Mouse (Mus musculus) stomach, embryonic 15.5 days (tissue): Measurements from ENCODE around the gene Acvr1b. TPM values are rescaled to one million over a fixed set of nuclear protein-coding genes. Genes with fewer than 3 reads are reported as not detected.

Experiments
- ATAC-seq: fragments of 200-750 bp; cut with Nextera tagmentation; 2 replicates; pipeline ENCODE4 v1.8.0; 2017; ENCODE audit warnings: low read depth, moderate number of reproducible peaks, moderate TSS enrichment; ENCODE audit not compliant: insufficient read depth, low FRiP score
- H3K27ac ChIP-seq: fragments of 300-500 bp; sonication (generic); 2 replicates; pipeline ENCODE4 v1.5.1; 2015; ENCODE audit warnings: mild to moderate bottlenecking, inconsistent platforms
- H3K27me3 ChIP-seq: fragments of 300-500 bp; sonication (generic); replicated peaks from 2 replicates; pipeline ENCODE4 v1.6.1; 2015; ENCODE audit warnings: inconsistent platforms
- H3K36me3 ChIP-seq: fragments of 300-500 bp; sonication (generic); 2 replicates; pipeline ENCODE4 v1.6.1; 2015; ENCODE audit warnings: inconsistent platforms
- H3K4me1 ChIP-seq: fragments of 300-500 bp; sonication (generic); 2 replicates; pipeline ENCODE4 v1.6.1; 2015; ENCODE audit warnings: inconsistent platforms
- H3K4me2 ChIP-seq: fragments of 300-500 bp; sonication (generic); 2 replicates; pipeline ENCODE4 v1.6.1; 2015; ENCODE audit warnings: mild to moderate bottlenecking, inconsistent platforms
- H3K4me3 ChIP-seq: fragments of 300-500 bp; sonication (generic); replicated peaks from 2 replicates; pipeline ENCODE4 v1.5.1; 2015; ENCODE audit warnings: inconsistent platforms
- H3K9ac ChIP-seq: fragments of 300-500 bp; sonication (generic); 2 replicates; pipeline ENCODE4 v1.6.1; 2015; ENCODE audit warnings: inconsistent platforms
- H3K9me3 ChIP-seq: fragments of 300-500 bp; sonication (generic); 2 replicates; pipeline ENCODE4 v1.6.1; 2016; ENCODE audit warnings: inconsistent platforms
- WGBS: fragments of 180-500 bp; shearing (Covaris S2); methylation state at CpG from one replicate; pipeline ENCODE4 v1.1.7; 2015; 5-methylcytosine and 5-hydroxymethylcytosine counted together
- polyA plus RNA-seq: library from polyadenylated mRNA; unstranded; fragments of >200 nt; fragmentation: Nextera tagmentation; extraction: Ambion mirVana; gene quantifications from 2 replicates; pipeline ENCODE4 v1.2.1, GENCODE M21; 2015

The Acvr1b gene
- polyA plus RNA-seq, 1 experiment from 2014 or later: 8.9 TPM

DNA sequence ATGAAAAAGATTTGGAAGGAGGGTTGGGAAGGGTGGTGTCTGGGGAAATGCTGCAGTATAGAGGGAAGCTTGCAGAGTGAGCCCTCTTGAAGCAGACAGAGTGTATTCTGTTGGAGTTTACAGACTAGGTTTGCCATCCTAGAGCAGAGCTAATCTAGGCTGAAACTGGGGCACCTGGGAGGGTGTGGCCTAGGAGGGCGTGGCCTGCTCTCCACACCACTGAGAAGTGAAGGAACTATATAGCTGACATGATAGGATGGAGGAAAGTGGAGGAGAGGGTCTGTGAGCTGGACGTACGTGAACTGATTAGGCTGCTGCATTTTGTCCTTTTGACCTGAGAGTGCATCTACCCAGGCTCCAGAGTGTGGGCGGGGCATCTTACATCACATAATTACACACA, 29.8 kb downstream of the Acvr1b start:
- Histone ChIP-seq H3K4me1 (no peaks in the 10 kb centered on the region), H3K27me3 (no peaks in the 10 kb centered on the region), H3K4me3 (no peak overlapping the region), H3K27ac (no peak overlapping the region), H3K9ac (no peak overlapping the region), H3K4me2 (no peak overlapping the region), H3K9me3 (no peaks in the 10 kb centered on the region), H3K36me3 (peaks cover 43% of the 10 kb centered on the region)
- ATAC-seq: peak; percentile 56; the same call in 1 of the 2 replicates
- WGBS: 74% methylated on average over 4 of the region's 4 CpGs

DNA sequence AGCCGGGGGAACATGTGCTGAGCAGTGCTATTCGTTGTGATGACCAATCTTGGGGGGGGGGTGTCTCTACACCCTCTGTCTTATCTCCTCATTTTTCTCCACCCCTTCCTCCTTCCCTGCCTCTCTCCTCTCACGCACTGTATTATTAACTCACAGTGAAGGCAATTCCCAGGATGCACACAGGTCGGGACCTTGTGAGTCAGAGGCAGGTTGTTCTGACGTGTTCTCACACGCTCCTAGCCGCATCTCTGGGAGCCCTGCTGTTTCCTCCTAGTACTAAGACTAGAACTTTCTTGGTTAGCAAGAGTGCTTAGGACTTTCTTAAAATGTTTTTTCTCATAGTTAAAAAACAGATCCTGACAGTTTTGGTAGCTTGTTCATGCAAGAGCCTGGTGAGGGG, 30.9 kb downstream of the Acvr1b start:
- Histone ChIP-seq H3K4me3 (no peak overlapping the region), H3K4me1 (no peaks in the 10 kb centered on the region), H3K36me3 (peaks cover 44% of the 10 kb centered on the region), H3K27ac (no peak overlapping the region), H3K9me3 (no peaks in the 10 kb centered on the region), H3K4me2 (no peak overlapping the region), H3K9ac (no peak overlapping the region), H3K27me3 (no peaks in the 10 kb centered on the region)
- WGBS: 75% methylated on average over 7 of the region's 7 CpGs
- no peak for ATAC-seq

DNA sequence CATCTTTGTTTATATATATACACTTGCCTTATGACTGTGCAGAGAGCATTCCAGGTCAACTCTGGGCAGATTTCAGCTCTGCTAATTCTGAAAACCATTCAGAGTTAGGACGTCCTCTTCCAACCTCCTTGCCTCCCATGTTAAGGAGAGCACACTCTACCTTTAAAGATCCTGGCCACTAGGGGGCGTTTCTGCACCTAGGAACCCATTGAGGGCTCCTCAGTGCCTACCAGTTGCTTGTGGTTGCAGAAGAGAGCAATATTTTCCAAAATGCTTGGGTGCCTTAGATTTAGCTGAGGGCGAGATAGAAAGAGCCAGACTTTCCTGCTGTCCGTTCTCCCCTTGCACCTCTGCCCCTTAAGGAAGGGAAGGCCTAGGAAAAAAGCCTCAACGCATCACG, 36.4 kb downstream of the Acvr1b start:
- Histone ChIP-seq H3K9ac (no peak overlapping the region), H3K27me3 (no peaks in the 10 kb centered on the region), H3K4me3 (no peak overlapping the region), H3K4me2 (no peak overlapping the region), H3K27ac (no peak overlapping the region), H3K36me3 (peaks cover 36% of the 10 kb centered on the region), H3K9me3 (no peaks in the 10 kb centered on the region), H3K4me1 (peaks cover 3% of the 10 kb centered on the region; the same call in 1 of the 2 replicates)
- WGBS: 65% methylated on average over 6 of the region's 6 CpGs
- no peak for ATAC-seq

DNA sequence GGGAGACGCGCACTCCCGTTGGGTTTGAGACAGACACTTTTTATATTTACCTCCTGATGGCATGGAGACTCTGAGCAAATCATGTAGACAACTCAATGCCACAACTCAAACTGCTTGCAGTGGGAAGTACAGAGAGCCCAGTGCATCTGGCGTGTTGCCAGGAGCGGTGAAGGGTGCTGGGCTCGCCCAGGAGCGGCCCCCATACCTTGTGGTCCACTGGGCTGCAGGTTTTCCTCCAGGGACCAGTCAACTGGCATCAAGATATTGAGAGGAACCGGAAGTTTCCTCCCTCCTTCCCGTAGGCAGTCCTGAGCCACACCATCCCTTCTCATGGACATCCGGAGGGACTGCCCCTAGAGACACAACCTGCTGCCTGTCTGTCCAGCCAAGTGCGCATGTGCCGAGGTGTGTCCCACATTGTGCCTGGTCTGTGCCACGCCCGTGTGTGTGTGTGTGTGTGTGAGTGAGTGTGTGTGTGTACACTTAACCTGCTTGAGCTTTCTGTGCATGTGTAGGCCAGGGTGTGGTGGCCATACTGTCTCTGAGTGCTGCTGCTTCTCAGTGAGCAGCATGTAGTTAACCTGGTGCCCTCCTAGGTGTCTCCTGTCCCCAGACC, 37.2 kb downstream of the Acvr1b start:
- Histone ChIP-seq H3K4me1 (peaks cover 3% of the 10 kb centered on the region; the same call in 1 of the 2 replicates), H3K9ac (no peak overlapping the region), H3K4me2 (no peak overlapping the region), H3K36me3 (peaks cover 36% of the 10 kb centered on the region), H3K4me3 (no peak overlapping the region), H3K27me3 (no peaks in the 10 kb centered on the region), H3K9me3 (no peaks in the 10 kb centered on the region), H3K27ac (no peak overlapping the region)
- 82% methylated on average over 14 of the region's 14 CpGs for WGBS
- 0 out of 2 replicates have a peak, but pooled peaks have one; percentile 16 for ATAC-seq

DNA sequence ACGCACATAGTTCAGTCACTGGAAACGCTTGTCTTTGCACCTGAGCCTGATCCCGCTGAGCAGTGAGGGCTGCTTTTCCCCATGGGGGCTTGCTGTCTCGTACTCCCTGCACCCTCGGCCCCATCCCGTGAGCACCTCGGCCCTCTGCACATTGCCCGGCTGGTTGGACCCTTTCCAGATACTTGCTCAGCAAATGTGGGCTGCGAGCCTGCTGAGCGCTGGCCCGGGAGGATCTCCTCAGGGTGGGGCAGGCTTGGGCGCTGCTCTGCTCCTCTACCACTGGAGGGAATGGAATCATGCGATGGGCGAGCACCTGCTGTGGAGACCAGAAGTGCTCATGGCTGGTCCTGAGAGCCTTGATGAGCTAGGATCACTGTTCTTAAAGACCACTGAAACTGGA, 38.6 kb downstream of the Acvr1b start:
- Histone ChIP-seq H3K27ac (no peak overlapping the region), H3K9ac (no peak overlapping the region), H3K36me3 (peaks cover 36% of the 10 kb centered on the region), H3K4me3 (no peak overlapping the region), H3K4me1 (peaks cover 3% of the 10 kb centered on the region; the same call in 1 of the 2 replicates), H3K4me2 (no peak overlapping the region), H3K9me3 (no peaks in the 10 kb centered on the region), H3K27me3 (no peaks in the 10 kb centered on the region)
- WGBS: 69% methylated on average over 14 of the region's 14 CpGs
- no peak for ATAC-seq

DNA sequence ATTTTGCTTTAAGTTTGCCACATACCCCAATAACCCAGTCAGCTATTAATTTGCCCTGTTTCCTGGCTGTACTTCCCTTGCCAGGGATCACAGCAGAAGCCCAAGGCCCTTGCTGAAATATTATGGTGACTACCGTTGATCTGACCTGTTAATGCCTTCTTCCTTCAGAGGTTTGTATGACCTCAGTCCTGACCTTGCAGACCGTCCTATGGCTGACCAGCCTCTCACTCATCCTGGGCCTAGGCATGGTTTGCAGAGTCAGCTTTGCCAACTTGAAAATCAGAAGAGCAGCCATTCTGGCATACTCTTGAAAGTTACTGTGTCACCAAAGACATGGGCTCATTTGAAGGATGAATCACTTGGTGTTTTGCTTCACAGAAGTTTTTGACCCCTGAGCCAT, 41.3 kb downstream of the Acvr1b start:
- 50% methylated on average over 2 of the region's 2 CpGs for WGBS

DNA sequence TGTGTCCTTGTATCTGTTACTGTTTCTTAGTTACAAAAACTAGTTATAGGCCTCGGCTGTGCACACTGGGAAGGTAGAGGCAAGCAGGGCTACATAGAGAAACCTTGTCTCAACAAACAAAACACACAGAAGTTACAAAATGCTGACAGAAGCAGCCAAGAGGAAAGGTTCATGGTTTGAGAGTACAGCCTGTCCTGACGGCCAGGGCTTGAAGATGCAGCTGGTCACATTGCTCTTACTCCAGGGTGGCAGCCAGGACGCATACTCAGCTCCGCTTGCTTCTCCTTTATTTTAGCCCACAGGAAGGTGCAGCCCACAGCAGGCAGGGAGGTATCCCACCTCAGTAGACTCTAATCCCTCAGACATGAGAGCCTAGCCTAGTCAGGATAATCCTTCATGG, 42.2 kb downstream of the Acvr1b start:
- Histone ChIP-seq H3K4me3 (no peak overlapping the region), H3K4me2 (no peak overlapping the region), H3K4me1 (peaks cover 9% of the 10 kb centered on the region; the same call in 1 of the 2 replicates), H3K27ac (no peak overlapping the region), H3K27me3 (no peaks in the 10 kb centered on the region), H3K36me3 (peaks cover 21% of the 10 kb centered on the region), H3K9me3 (no peaks in the 10 kb centered on the region), H3K9ac (no peak overlapping the region)
- 76% methylated on average over 4 of the region's 4 CpGs for WGBS
- no peak for ATAC-seq

More for the DNA sequence above, 41.3 kb downstream of the Acvr1b start:
- Histone ChIP-seq H3K36me3 (peaks cover 28% of the 10 kb centered on the region), H3K9me3 (no peaks in the 10 kb centered on the region), H3K4me1 (peaks cover 3% of the 10 kb centered on the region; the same call in 1 of the 2 replicates), H3K4me2 (no peak overlapping the region), H3K27me3 (no peaks in the 10 kb centered on the region), H3K9ac (no peak overlapping the region), H3K27ac (no peak overlapping the region), H3K4me3 (no peak overlapping the region)
- ATAC-seq: no peak

DNA sequence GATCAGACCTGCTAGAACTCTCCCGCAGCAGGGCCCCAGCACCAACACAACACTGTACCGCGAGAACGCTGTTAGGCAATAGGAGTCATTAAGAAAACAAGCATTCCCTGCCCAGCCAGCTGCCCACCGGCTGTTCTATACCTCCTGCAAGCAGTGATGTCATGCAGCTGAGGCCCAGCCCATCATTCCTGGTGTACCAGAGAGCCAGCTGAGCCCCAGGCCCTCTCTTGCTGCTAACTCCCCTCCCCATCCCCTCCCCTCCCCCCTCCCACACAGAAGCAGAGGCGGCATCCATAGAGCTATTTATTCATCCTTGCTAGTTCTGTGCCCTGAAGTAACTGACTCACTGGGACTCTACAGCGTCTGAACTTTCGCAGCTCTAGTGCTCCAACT, 47.0 kb downstream of the Acvr1b start:
- no peak for ATAC-seq
- Histone ChIP-seq H3K27me3 (no peaks in the 10 kb centered on the region), H3K4me2 (no peak overlapping the region), H3K36me3 (no peaks in the 10 kb centered on the region), H3K9ac (no peak overlapping the region), H3K9me3 (no peaks in the 10 kb centered on the region), H3K4me3 (no peak overlapping the region), H3K27ac (peak overlapping the region; percentile 44; the same call in 1 of the 2 replicates), H3K4me1 (peaks cover 41% of the 10 kb centered on the region)
- 16% methylated on average over 8 of the region's 8 CpGs for WGBS

DNA sequence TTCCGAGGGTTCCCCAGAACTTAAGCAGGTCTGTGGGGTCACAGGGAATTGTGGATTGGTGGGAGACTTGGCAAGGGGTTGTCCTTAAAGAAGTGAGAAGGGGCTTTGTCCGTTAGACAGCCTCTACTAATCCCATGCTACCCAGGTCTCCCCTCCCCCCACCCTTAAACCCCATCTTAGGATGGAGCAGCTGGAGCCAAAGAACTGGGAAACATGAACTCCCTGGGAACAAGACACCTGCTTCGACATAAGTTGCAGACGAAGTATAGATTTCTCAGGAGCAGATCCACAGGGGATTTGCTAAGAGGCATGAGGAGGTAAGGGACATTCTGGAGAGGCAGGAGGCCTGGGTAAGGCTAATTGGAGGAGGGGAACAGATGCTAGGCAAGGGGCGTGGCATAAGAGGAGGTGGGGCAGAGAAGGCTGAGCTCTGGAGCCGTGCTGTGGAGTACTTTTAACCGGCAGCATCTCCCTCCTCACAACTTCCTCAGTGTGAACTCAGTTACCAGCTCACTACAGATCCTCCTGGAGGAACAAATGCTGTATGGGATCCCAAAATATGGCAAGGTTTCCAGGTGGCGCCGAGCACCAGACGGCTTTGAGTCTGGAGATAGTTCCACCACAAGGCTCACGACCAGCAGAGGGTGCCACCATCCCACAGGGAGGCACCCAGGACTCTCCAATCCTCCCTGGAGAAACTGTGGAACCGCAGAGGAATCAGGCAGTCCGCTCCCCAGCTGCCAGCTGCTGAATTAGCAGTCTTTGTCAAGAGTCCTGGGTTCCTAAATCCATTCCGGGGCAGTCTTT, 47.6 kb downstream of the Acvr1b start:
- no peaks in the 10 kb centered on the region for H3K27me3 ChIP-seq
- 5% methylated on average over 14 of the region's 14 CpGs for WGBS
- H3K9ac ChIP-seq: no peak overlapping the region
- peak; percentile 59; the same call in 1 of the 2 replicates for ATAC-seq
- H3K4me2 ChIP-seq: peak overlapping the region; percentile 44
- no peaks in the 10 kb centered on the region for H3K9me3 ChIP-seq
- peak overlapping the region; percentile 46 for H3K27ac ChIP-seq
- H3K36me3 ChIP-seq: no peaks in the 10 kb centered on the region
- peak overlapping the region; percentile 24 for H3K4me3 ChIP-seq
- H3K4me1 ChIP-seq: peaks cover 44% of the 10 kb centered on the region

DNA sequence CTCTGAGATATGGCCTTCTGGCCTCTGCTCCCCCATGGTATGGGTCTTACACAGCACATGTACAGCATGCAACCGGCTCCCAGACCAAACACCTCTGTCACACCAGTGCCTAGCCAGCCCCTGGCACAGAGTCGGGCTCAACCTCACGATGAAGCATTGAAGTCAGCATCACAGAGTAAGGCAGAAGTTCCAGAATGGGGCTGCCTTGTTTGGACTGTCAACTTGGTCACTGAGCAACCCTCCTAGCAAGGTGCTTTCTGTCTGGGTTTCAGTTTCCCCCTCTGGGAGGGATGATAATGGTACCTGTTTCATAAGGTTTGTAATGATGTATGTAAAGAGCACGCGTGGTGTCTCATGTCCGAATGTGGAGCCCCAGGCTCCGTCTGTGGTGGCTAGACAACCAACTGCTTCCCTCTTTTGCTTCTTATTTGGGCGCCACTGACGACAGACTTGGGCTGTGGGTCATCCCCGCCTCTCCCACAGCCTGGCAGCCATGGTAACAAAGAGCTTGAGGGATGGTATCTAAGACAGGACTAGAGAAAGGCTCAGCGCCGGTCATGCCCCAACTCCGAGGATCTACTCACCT, 49.1 kb downstream of the Acvr1b start:
- Histone ChIP-seq H3K27me3 (no peaks in the 10 kb centered on the region), H3K9me3 (no peaks in the 10 kb centered on the region), H3K4me2 (no peak overlapping the region), H3K4me3 (no peak overlapping the region), H3K4me1 (peaks cover 58% of the 10 kb centered on the region), H3K36me3 (no peaks in the 10 kb centered on the region), H3K27ac (no peak overlapping the region), H3K9ac (no peak overlapping the region)
- 54% methylated on average over 13 of the region's 13 CpGs for WGBS
- no peak for ATAC-seq

DNA sequence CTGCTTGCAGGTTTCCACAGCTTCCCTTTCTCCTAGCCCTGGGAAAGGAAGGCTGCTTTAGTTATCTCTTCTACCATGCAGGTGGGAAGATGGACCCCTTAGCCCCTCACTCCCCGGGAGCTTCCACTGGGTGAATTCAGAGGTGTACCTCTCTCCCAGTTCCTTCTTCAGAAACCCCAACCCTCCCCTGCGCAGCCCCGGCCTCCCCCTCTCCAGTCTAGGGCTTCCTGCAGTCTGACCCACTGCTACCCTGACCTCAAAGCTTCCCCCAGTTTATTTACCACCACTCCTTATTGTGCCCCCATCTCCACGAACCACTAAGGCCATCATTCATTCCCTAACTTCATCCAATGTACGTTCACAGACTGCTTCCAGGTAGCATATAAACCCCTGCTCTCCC, 49.7 kb downstream of the Acvr1b start:
- Histone ChIP-seq H3K9ac (no peak overlapping the region), H3K9me3 (no peaks in the 10 kb centered on the region), H3K36me3 (no peaks in the 10 kb centered on the region), H3K4me1 (peaks cover 64% of the 10 kb centered on the region), H3K27me3 (no peaks in the 10 kb centered on the region), H3K27ac (no peak overlapping the region), H3K4me2 (peak overlapping the region; percentile 88), H3K4me3 (peak overlapping the region; percentile 84)
- 7% methylated on average over 5 of the region's 5 CpGs for WGBS
- no peak for ATAC-seq
